Mouse (Mus musculus) lung, adult 2 months (tissue): Measurements from ENCODE around the gene Bicc1.

ENCODE experiments used
- CTCF ChIP-seq: fragments of 200-500 bp; IDR thresholded peaks from 2 replicates; pipeline ENCODE4 v1.5.1; 2011; ENCODE audit warnings: mild to moderate bottlenecking, low read length, control low read depth; ENCODE audit not compliant: insufficient read depth
- POLR2A ChIP-seq: fragments of 200-500 bp; IDR thresholded peaks from 2 replicates; pipeline ENCODE4 v1.6.1; 2011; ENCODE audit warnings: low read depth, mild to moderate bottlenecking, control low read depth, low read length, borderline replicate concordance; ENCODE audit errors: extremely low read depth

DNA sequence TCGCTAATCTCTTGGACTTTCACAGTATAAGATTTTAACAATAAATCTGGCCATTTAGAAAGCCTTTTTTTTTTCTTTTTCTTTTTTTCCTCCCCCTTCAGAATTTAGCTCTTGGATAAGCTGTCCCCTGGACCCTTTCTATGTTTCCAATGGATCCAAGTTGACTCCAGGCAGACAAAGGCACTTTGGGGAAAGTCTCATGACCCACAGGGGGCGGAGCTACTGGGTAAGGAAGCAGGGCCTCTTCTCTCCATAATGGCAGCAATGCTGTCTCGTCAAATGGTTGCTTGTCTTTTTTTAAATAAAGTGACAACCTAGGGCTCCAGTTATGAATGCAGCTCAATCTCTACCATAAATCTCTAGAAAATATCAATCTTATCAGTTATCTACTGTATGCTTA is 235.6 kb downstream of the Bicc1 start:
- TF ChIP-seq CTCF = no peak
- TF ChIP-seq POLR2A = no peak
